Mouse (Mus musculus) neural tube, embryonic 11.5 days (tissue): ENCODE data around the gene Pafah1b1. TPM values are rescaled to one million over a fixed set of nuclear protein-coding genes. Genes with fewer than 3 reads are reported as not detected.
A peak's percentile ranks its signal among the peaks of the same experiment; 100 is the strongest.

Source experiments
- ATAC-seq: fragments of 200-750 bp; cut with Nextera tagmentation; 2 replicates; pipeline ENCODE4 v1.8.0; 2017; ENCODE audit warnings: moderate number of reproducible peaks, mild to moderate bottlenecking, moderate TSS enrichment, moderate library complexity; ENCODE audit not compliant: insufficient read depth, low FRiP score, low TSS enrichment
- DNase-seq: peaks from one replicate; pipeline ENCODE4 v3.0.0-alpha.2; 2015; ENCODE audit warnings: low spot score
- H3K27ac ChIP-seq: fragments of 300-500 bp; sonication (generic); 2 replicates; pipeline ENCODE4 v1.5.1; 2014; ENCODE audit warnings: low read depth, mild to moderate bottlenecking, low read length
- H3K27me3 ChIP-seq: fragments of 300-500 bp; sonication (generic); 2 replicates; pipeline ENCODE4 v1.6.1; 2014; ENCODE audit warnings: mild to moderate bottlenecking, low read length, mixed read lengths; ENCODE audit not compliant: control insufficient read depth, insufficient read depth
- H3K36me3 ChIP-seq: fragments of 300-500 bp; sonication (generic); 2 replicates; pipeline ENCODE4 v1.6.1; 2014; ENCODE audit warnings: mild to moderate bottlenecking, low read length, moderate library complexity, mixed read lengths; ENCODE audit not compliant: control insufficient read depth, insufficient read depth
- H3K4me1 ChIP-seq: fragments of 300-500 bp; sonication (generic); 2 replicates; pipeline ENCODE4 v1.6.1; 2014; ENCODE audit warnings: low read length, mixed read lengths; ENCODE audit not compliant: control insufficient read depth, insufficient read depth
- H3K4me2 ChIP-seq: fragments of 300-500 bp; sonication (generic); 2 replicates; pipeline ENCODE4 v1.6.1; 2014; ENCODE audit warnings: low read depth, mild to moderate bottlenecking, moderate library complexity
- H3K4me3 ChIP-seq: fragments of 300-500 bp; sonication (generic); 2 replicates; pipeline ENCODE4 v1.5.1; 2014; ENCODE audit warnings: low read depth, low read length
- H3K9ac ChIP-seq: fragments of 300-500 bp; sonication (generic); 2 replicates; pipeline ENCODE4 v1.6.1; 2014; ENCODE audit warnings: mild to moderate bottlenecking, low read length
- H3K9me3 ChIP-seq: fragments of 300-500 bp; sonication (generic); 2 replicates; pipeline ENCODE4 v1.6.1; 2016; ENCODE audit warnings: low read length; ENCODE audit not compliant: control insufficient read depth
- WGBS: fragments of 180-500 bp; shearing (Covaris S2); extraction: QIAGEN DNeasy Blood & Tissue Kit; methylation state at CpG from one replicate; pipeline ENCODE4 v1.1.7; 2014; 5-methylcytosine and 5-hydroxymethylcytosine counted together
- polyA plus RNA-seq: library from polyadenylated mRNA; unstranded; fragments of >200 nt; fragmentation: Nextera tagmentation; extraction: Ambion mirVana; gene quantifications from 2 replicates; pipeline ENCODE4 v1.2.1, GENCODE M21; 2014

Gene Pafah1b1
- polyA plus RNA-seq, 1 experiment from 2014 or later, result 95.3 TPM

- Histone ChIP-seq H3K27me3 (no peaks in the 10 kb centered on the region), H3K27ac (no peak overlapping the region), H3K9me3 (no peaks in the 10 kb centered on the region), H3K9ac (no peak overlapping the region), H3K4me3 (no peak overlapping the region), H3K36me3 (no peaks in the 10 kb centered on the region), H3K4me1 (no peaks in the 10 kb centered on the region), H3K4me2 (no peak overlapping the region)
- ATAC-seq (no peak), DNase-seq (no peak)
- 77% methylated on average over 10 of the region's 10 CpGs for WGBS
These were observed 39.6 kb upstream of the Pafah1b1 start for GRCm38 (mm10) chr11:74763960-74764625.

DNA sequence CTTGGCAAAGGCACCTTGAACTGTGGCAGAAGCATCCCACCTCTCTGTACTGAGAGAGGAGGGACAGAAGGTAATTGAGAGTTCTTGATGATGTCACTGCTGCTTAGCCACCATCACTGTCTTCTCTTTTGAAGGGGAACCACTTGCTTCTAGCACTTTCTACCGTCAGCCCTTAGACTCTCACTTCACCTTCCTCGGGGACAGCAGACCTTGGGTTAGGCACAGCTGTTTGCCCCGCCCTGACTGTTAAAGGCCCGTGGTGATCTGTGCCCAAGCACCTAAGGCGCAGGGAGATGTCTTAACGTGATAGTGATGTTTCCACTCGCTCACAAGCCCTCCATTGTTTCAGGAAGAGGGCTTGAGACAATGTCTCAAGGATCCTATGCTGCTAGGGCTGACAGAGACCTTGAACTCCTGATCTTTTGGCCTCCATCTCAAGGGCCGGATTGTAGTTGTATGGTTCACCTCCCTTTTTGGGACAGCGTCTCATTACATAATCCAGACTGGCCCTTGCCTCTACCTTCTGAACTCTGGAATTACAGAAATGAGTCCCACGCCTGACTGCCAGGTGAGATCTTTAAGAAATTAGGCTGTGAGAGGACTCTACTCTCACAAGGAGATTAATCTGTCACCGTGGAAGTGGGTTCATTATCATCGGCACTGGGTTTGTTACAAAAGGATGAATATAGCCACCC lies 36.7 kb upstream of the Pafah1b1 start:
- no peak overlapping the region for H3K27ac ChIP-seq
- DNase-seq (no peak), ATAC-seq (no peak)
- H3K4me1 ChIP-seq, result no peaks in the 10 kb centered on the region
- H3K9me3 ChIP-seq, result no peaks in the 10 kb centered on the region
- H3K9ac ChIP-seq, result no peak overlapping the region
- H3K36me3 ChIP-seq, result no peaks in the 10 kb centered on the region
- no peaks in the 10 kb centered on the region for H3K27me3 ChIP-seq
- H3K4me2 ChIP-seq, result no peak overlapping the region
- no peak overlapping the region for H3K4me3 ChIP-seq
- 73% methylated on average over 12 of the region's 12 CpGs for WGBS

GRCm38 (mm10) chr11:74756631-74757030 lies 32.2 kb upstream of the Pafah1b1 start:
- H3K4me1 ChIP-seq, result no peaks in the 10 kb centered on the region
- H3K36me3 ChIP-seq, result no peaks in the 10 kb centered on the region
- ATAC-seq (no peak), DNase-seq (no peak)
- H3K9ac ChIP-seq, result no peak overlapping the region
- 53% methylated on average over 2 of the region's 2 CpGs for WGBS
- H3K27ac ChIP-seq, result no peak overlapping the region
- no peak overlapping the region for H3K4me3 ChIP-seq
- H3K27me3 ChIP-seq, result no peaks in the 10 kb centered on the region
- no peaks in the 10 kb centered on the region for H3K9me3 ChIP-seq
- H3K4me2 ChIP-seq, result no peak overlapping the region

GRCm38 (mm10) chr11:74751352-74752066 lies 27.0 kb upstream of the Pafah1b1 start:
- 0 out of 2 replicates have a peak overlapping the region, but pooled peaks have one; percentile 11 for H3K27ac ChIP-seq
- H3K4me1 ChIP-seq, result no peaks in the 10 kb centered on the region
- WGBS, result 59% methylated on average over 9 of the region's 9 CpGs
- H3K9ac ChIP-seq, result peak overlapping the region; percentile 39; the same call in 1 of the 2 replicates
- H3K9me3 ChIP-seq, result no peaks in the 10 kb centered on the region
- H3K4me2 ChIP-seq, result no peak overlapping the region
- H3K4me3 ChIP-seq, result no peak overlapping the region
- DNase-seq (no peak), ATAC-seq (no peak)
- H3K36me3 ChIP-seq, result no peaks in the 10 kb centered on the region
- no peaks in the 10 kb centered on the region for H3K27me3 ChIP-seq

- Histone ChIP-seq H3K9ac (no peak overlapping the region; the same call in 1 of the 2 replicates), H3K36me3 (no peaks in the 10 kb centered on the region), H3K4me3 (no peak overlapping the region), H3K4me2 (no peak overlapping the region), H3K27ac (no peak overlapping the region), H3K27me3 (no peaks in the 10 kb centered on the region), H3K9me3 (no peaks in the 10 kb centered on the region), H3K4me1 (no peaks in the 10 kb centered on the region)
- DNase-seq (no peak), ATAC-seq (no peak)
- WGBS, result 86% methylated on average over 7 of the region's 7 CpGs
These were observed 26.3 kb upstream of the Pafah1b1 start for GRCm38 (mm10) chr11:74750662-74751351.

DNA sequence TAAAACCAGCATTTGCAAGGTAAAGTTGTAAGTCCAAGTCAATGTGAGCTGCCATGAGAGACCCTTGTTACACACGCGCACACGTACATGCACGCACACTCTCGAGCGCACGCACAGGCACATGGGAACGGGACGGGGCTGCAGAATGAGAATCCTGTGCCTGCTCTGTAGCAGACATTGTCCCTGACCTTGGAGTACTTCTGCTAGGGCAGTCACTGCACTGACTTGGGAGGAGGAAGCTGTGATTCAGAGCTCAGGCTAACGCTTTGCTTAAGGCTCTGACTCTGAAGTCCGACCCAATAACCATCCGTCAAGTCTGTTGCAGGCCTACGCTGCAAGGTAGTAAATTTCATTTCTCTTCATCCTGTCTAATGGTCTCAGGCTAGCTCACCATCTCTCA lies 24.8 kb upstream of the Pafah1b1 start:
- no peaks in the 10 kb centered on the region for H3K9me3 ChIP-seq
- H3K36me3 ChIP-seq, result no peaks in the 10 kb centered on the region
- no peaks in the 10 kb centered on the region for H3K27me3 ChIP-seq
- H3K4me1 ChIP-seq, result no peaks in the 10 kb centered on the region
- H3K4me2 ChIP-seq, result no peak overlapping the region
- H3K9ac ChIP-seq, result no peak overlapping the region
- DNase-seq (no peak), ATAC-seq (no peak)
- H3K27ac ChIP-seq, result no peak overlapping the region
- WGBS, result 85% methylated on average over 13 of the region's 13 CpGs
- H3K4me3 ChIP-seq, result no peak overlapping the region

DNA sequence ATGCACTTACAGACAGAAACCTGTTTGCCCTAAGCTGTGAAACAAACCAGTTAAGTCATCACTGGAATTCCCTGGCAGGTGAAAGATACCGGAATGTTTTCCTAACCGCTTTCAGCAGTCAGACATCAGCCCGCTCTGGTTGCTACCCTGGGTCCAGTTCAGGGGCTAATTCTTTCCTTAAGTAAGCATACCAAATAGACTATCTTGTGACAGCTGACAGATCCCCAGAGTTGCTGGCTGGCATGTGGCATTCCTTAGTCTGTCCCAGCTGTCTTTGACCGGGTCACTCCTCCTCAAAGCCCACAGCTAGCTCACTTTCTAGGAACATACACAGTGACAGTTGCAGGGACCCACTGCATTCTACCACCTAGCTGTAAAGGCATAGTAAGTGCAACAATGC lies 23.6 kb upstream of the Pafah1b1 start:
- ATAC-seq, result no peak
- no peak overlapping the region for H3K4me2 ChIP-seq
- WGBS, result 64% methylated on average over 4 of the region's 4 CpGs
- no peak overlapping the region for H3K4me3 ChIP-seq
- no peaks in the 10 kb centered on the region for H3K27me3 ChIP-seq
- H3K36me3 ChIP-seq, result no peaks in the 10 kb centered on the region
- H3K4me1 ChIP-seq, result no peaks in the 10 kb centered on the region
- no peak overlapping the region for H3K27ac ChIP-seq
- H3K9ac ChIP-seq, result no peak overlapping the region
- no peak for DNase-seq
- H3K9me3 ChIP-seq, result no peaks in the 10 kb centered on the region

DNA sequence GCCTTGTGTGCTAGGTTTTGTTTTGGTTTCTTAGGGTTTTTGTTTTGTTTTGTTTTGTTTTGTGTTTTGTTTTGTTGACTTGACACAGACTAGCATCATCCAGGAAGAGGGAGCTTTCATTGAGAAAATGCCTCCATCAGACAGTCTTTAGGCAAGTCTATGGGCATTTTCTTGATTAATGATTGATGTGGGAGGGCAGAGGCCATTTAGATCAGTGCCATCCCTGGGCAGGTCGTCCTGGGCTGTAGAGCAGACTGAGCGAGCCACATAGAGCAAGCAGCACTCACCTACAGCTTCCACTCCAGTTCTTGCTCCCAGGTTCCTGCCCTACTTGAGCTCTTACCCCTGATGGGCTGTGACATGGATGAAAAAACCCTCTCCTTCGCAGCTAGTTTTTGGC lies 13.4 kb upstream of the Pafah1b1 start:
- H3K4me1 ChIP-seq, result no peaks in the 10 kb centered on the region
- H3K9me3 ChIP-seq, result no peaks in the 10 kb centered on the region
- no peak for ATAC-seq
- no peak overlapping the region for H3K4me3 ChIP-seq
- no peaks in the 10 kb centered on the region for H3K36me3 ChIP-seq
- 63% methylated on average over 3 of the region's 3 CpGs for WGBS
- no peak for DNase-seq
- H3K27me3 ChIP-seq, result no peaks in the 10 kb centered on the region
- no peak overlapping the region for H3K4me2 ChIP-seq
- no peak overlapping the region for H3K9ac ChIP-seq
- H3K27ac ChIP-seq, result no peak overlapping the region
